Mouse (Mus musculus): ENCODE results near the gene Slc12a3.

DNA sequence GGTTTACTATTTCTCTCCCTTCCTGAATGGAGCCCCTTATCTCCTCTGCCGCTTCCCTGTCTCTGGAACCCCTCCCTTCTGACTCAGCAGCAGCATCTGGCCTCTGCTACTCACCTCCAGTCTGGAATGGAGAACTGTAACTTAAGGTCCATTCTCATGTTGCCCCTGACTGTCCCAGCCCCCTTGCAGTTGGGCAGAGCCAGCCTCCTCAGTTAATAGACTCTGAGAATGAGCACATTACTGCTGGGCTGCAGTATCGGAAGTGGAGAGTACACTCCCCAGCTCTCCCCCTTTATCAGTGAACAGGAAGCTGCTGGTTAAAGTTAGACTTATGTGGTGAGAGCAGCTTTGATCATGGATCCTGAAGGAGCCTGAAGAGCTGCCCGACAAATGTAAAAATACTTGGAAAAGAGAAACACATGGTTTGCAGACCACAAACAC, 46.6 kb downstream of the Slc12a3 start:
- TF ChIP-seq CTCF (IDR thresholded peaks at IDR 0.05; ENCODE audit: control insufficient read depth, insufficient read depth, insufficient replicate concordance, low read depth, low read length): no peak
- no peak for TF ChIP-seq POLR2A (IDR thresholded peaks at IDR 0.05; ENCODE audit: control insufficient read depth, low read depth, low read length)

All from testis, adult 2 months (tissue).